Mouse (Mus musculus): ENCODE results near the gene Plod2. TPM values are rescaled to one million over a fixed set of nuclear protein-coding genes. Genes with fewer than 3 reads are reported as not detected.
A peak's percentile ranks its signal among the peaks of the same experiment; 100 is the strongest.

Plod2 gene
- polyA plus RNA-seq, 1 experiment from 2014 or later = 68.6 TPM

DNA sequence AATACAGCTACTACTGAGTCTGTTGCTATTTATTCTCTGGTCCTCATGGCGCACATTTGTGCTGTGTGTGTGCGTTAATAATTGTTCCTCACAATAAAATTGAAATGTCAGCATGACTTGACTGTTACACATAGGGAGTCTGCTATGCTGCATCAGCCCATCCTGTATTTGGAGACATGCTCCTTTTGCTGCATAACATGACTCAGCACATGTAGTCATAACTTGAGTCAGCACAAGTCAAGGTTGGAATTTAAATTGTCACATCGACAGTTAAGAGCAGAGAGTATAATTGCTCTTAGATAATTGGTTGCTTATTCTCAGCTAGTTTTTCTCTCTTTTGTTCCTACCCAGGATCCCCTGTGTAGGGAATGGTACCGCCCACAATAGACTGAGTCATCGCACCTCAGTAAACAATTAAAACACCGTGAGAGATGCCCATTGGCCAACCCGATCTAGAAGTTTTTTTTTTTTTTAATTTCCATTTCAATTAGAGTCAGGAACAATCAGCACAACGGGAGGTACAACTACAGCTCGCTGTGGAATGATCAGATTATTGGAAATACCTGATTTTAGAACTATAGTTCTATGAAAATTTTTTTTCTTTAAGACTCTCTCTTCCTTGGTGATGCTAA lies 55.0 kb downstream of the Plod2 start:
- no peak for ATAC-seq (ENCODE audit: low read depth)
- Histone ChIP-seq H3K9ac (ENCODE audit: low read depth, low read length) (no peak overlapping the region), H3K36me3 (ENCODE audit: control insufficient read depth, insufficient read depth, low read length) (peaks cover 38% of the 10 kb centered on the region)

DNA sequence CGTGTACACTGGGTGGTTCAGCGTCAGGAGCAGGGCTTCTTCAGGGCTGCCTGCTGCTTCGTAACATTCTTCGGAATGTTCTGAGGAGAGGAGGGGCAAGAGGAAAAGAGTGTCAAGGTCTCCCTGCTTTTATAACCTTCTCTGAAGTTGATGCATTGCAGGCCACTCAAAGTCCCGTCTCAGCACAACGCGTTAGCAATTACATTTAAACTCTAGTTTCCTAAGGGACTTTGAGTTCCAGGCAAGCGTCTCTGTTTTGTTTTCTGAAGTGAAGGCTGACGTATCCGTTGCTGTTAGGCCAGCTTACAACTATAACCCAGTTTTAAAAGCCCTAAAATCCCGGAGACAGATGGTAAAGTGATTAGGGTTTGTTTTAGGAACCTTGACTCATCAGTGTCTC lies 55.8 kb downstream of the Plod2 start:
- DNase-seq (ENCODE audit: low spot score) (peak; percentile 53), ATAC-seq (ENCODE audit: low read depth) (peak; percentile 33; the same call in 1 of the 2 replicates)
- Histone ChIP-seq H3K9ac (ENCODE audit: low read depth, low read length) (no peak overlapping the region), H3K27ac (replicated peaks; ENCODE audit: low read depth, low read length) (no peak overlapping the region), H3K4me3 (ENCODE audit: low read depth, low read length) (no peak overlapping the region), H3K36me3 (ENCODE audit: control insufficient read depth, insufficient read depth, low read length) (peaks cover 43% of the 10 kb centered on the region), H3K27me3 (replicated peaks; ENCODE audit: control insufficient read depth, insufficient read depth, low read length) (no peaks in the 10 kb centered on the region), H3K4me2 (ENCODE audit: low read depth, low read length) (no peak overlapping the region), H3K9me3 (ENCODE audit: control insufficient read depth, low read length) (no peaks in the 10 kb centered on the region), H3K4me1 (ENCODE audit: control insufficient read depth, insufficient read depth, low read length) (no peaks in the 10 kb centered on the region)
- WGBS = 53% methylated on average over 11 of the region's 11 CpGs

More for the DNA sequence above, 55.0 kb downstream of the Plod2 start:
- 92% methylated on average over 9 of the region's 9 CpGs for WGBS
- no peaks in the 10 kb centered on the region for H3K27me3 ChIP-seq (replicated peaks; ENCODE audit: control insufficient read depth, insufficient read depth, low read length)
- no peak overlapping the region for H3K4me2 ChIP-seq (ENCODE audit: low read depth, low read length)
- H3K4me3 ChIP-seq (ENCODE audit: low read depth, low read length) = no peak overlapping the region
- H3K9me3 ChIP-seq (ENCODE audit: control insufficient read depth, low read length) = no peaks in the 10 kb centered on the region
- DNase-seq (ENCODE audit: low spot score) = no peak
- no peak overlapping the region for H3K27ac ChIP-seq (replicated peaks; ENCODE audit: low read depth, low read length)
- no peaks in the 10 kb centered on the region for H3K4me1 ChIP-seq (ENCODE audit: control insufficient read depth, insufficient read depth, low read length)

DNA sequence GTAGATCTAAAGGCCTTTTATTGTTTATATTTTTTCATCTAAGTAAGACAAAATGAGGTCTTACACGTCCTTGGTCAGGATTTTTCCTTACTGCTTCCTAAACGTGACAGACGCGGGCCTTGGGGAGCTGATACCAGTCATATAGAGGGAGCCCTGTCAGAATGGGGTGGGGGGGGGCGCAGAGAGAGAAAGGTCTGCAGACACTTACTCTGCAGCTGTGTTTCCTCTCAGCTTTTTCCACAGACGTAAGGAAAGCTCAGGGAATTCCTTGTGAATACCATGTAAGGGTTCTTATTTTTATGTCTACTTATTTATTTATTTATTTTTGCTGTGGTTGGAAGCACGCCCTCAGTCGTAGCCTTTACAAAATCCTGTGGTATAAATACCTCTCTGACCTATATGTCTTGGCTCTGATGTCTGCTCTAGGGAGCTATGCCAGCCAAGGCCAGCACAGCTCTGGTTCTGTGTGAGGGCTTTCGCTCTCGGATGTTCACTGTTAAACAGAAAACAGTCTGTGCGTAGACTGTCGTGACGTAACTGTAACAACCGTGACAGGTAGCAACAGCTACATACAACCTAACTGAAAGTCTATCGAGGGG lies 58.0 kb downstream of the Plod2 start:
- ATAC-seq (ENCODE audit: low read depth) = peak; percentile 62
- H3K4me3 ChIP-seq (ENCODE audit: low read depth, low read length) = no peak overlapping the region
- 69% methylated on average over 15 of the region's 15 CpGs for WGBS
- H3K27me3 ChIP-seq (replicated peaks; ENCODE audit: control insufficient read depth, insufficient read depth, low read length) = no peaks in the 10 kb centered on the region
- no peaks in the 10 kb centered on the region for H3K4me1 ChIP-seq (ENCODE audit: control insufficient read depth, insufficient read depth, low read length)
- no peak overlapping the region for H3K4me2 ChIP-seq (ENCODE audit: low read depth, low read length)
- no peaks in the 10 kb centered on the region for H3K9me3 ChIP-seq (ENCODE audit: control insufficient read depth, low read length)
- H3K9ac ChIP-seq (ENCODE audit: low read depth, low read length) = no peak overlapping the region
- peaks cover 49% of the 10 kb centered on the region for H3K36me3 ChIP-seq (ENCODE audit: control insufficient read depth, insufficient read depth, low read length)
- DNase-seq (ENCODE audit: low spot score) = peak; percentile 48
- H3K27ac ChIP-seq (replicated peaks; ENCODE audit: low read depth, low read length) = no peak overlapping the region; the same call in 1 of the 2 replicates

DNA sequence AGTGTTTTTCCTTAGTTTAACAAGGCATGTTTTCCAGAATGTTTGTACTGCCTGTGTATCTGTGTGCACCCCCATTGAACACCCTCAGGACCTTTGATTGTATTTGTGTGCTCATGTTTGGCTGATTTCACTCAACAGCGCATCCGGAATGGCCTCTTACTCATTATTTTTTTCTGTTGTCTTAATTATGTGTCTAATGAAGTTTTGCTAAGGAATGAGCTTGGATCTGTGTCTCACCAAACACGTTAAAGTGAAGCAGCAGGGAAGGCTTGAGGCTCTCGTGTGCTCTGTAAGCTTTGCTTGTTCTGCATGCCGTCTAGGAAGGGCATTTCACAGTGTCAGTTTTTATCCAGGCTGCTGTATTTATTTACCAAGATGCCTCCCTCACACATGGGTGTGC lies 59.5 kb downstream of the Plod2 start:
- Histone ChIP-seq H3K27me3 (replicated peaks; ENCODE audit: control insufficient read depth, insufficient read depth, low read length) (no peaks in the 10 kb centered on the region), H3K27ac (replicated peaks; ENCODE audit: low read depth, low read length) (no peak overlapping the region), H3K4me1 (ENCODE audit: control insufficient read depth, insufficient read depth, low read length) (no peaks in the 10 kb centered on the region), H3K9me3 (ENCODE audit: control insufficient read depth, low read length) (no peaks in the 10 kb centered on the region), H3K9ac (ENCODE audit: low read depth, low read length) (no peak overlapping the region), H3K4me3 (ENCODE audit: low read depth, low read length) (no peak overlapping the region), H3K36me3 (ENCODE audit: control insufficient read depth, insufficient read depth, low read length) (peaks cover 51% of the 10 kb centered on the region), H3K4me2 (ENCODE audit: low read depth, low read length) (no peak overlapping the region)
- ATAC-seq (ENCODE audit: low read depth) (no peak), DNase-seq (ENCODE audit: low spot score) (no peak)
- 82% methylated on average over 5 of the region's 5 CpGs for WGBS

DNA sequence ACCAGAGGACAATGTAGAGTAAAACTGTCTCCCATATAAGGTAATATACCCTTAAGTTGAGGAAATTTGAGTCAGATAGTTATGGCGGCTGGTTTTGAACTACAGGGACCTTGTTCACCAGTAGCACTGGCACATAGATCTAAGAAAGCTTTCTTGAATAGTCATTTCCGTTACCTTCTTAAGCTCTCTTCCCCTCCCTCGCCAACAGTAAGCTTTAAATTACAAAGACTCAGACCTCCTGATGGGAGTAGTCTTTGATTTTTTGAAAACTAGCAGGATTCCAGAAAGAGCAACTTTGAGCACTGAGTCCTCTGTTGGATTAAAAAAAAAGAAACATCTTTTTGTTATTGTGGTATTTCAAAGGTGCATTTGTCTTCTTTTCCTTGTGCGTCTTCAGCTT lies 61.5 kb downstream of the Plod2 start:
- ATAC-seq (ENCODE audit: low read depth) = no peak
- no peak for DNase-seq (ENCODE audit: low spot score)
- Histone ChIP-seq H3K27me3 (replicated peaks; ENCODE audit: control insufficient read depth, insufficient read depth, low read length) (no peaks in the 10 kb centered on the region), H3K4me3 (ENCODE audit: low read depth, low read length) (no peak overlapping the region), H3K9ac (ENCODE audit: low read depth, low read length) (no peak overlapping the region), H3K4me2 (ENCODE audit: low read depth, low read length) (no peak overlapping the region), H3K36me3 (ENCODE audit: control insufficient read depth, insufficient read depth, low read length) (peaks cover 48% of the 10 kb centered on the region), H3K9me3 (ENCODE audit: control insufficient read depth, low read length) (no peaks in the 10 kb centered on the region), H3K27ac (replicated peaks; ENCODE audit: low read depth, low read length) (no peak overlapping the region), H3K4me1 (ENCODE audit: control insufficient read depth, insufficient read depth, low read length) (no peaks in the 10 kb centered on the region)
- WGBS = 72% methylated on average over 4 of the region's 4 CpGs

DNA sequence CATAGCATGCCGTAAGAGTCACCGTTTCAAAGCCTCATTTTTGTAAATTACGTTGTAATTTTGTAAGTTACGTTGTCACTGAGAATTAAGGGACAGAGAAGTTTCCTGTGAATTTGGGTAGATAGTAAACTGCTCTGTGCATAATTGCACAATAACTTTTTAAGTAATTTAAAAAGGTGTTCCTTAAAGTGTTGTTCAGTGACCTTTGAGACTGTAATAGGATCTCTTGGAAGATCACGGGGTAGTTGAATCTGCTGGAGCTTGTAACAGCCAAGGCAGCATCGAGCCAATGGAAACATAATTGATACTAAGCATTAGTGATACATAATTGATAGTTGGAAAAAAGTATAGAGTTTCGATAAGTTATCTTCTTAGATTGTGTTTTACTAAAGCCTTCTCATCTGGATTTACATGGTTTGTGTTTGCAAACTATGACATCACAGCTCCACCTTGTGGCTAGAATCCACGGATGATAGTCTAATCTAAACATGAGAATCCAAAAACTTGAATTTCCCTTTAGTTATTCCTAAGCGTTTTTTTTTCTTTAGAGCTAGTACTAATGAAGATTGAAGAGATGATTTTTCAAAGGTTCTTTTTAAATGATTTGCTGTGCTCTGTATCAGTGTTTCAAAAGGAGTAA lies 68.7 kb downstream of the Plod2 start:
- no peak for ATAC-seq (ENCODE audit: low read depth)
- Histone ChIP-seq H3K9ac (ENCODE audit: low read depth, low read length) (no peak overlapping the region), H3K9me3 (ENCODE audit: control insufficient read depth, low read length) (no peaks in the 10 kb centered on the region), H3K4me1 (ENCODE audit: control insufficient read depth, insufficient read depth, low read length) (no peaks in the 10 kb centered on the region), H3K27ac (replicated peaks; ENCODE audit: low read depth, low read length) (no peak overlapping the region), H3K36me3 (ENCODE audit: control insufficient read depth, insufficient read depth, low read length) (peaks cover 15% of the 10 kb centered on the region), H3K4me3 (ENCODE audit: low read depth, low read length) (no peak overlapping the region), H3K4me2 (ENCODE audit: low read depth, low read length) (no peak overlapping the region), H3K27me3 (replicated peaks; ENCODE audit: control insufficient read depth, insufficient read depth, low read length) (no peaks in the 10 kb centered on the region)
- 40% methylated on average over 9 of the region's 9 CpGs for WGBS
- peak; percentile 75 for DNase-seq (ENCODE audit: low spot score)

DNA sequence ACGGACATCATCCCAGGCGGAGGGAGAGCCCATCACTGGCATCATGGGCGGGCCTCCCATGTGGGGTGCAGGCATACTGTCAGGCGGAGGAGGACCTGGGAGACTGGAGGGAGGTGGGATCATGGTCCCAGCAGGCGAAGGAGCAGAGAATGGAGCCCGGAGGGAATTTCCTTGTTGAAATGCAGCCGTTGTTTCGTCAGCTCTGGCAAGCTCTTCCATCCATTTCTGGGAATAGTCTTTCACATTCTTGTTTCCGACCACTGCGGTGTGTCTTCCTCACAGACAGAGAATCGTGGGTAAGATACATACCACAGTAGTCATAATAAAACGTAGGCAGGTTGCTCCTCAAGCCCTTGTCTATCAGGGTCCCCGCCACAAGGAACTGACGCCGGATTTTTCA lies 70.6 kb downstream of the Plod2 start:
- Histone ChIP-seq H3K4me1 (ENCODE audit: control insufficient read depth, insufficient read depth, low read length) (no peaks in the 10 kb centered on the region), H3K9ac (ENCODE audit: low read depth, low read length) (no peak overlapping the region), H3K4me2 (ENCODE audit: low read depth, low read length) (no peak overlapping the region), H3K27ac (replicated peaks; ENCODE audit: low read depth, low read length) (no peak overlapping the region), H3K36me3 (ENCODE audit: control insufficient read depth, insufficient read depth, low read length) (no peaks in the 10 kb centered on the region), H3K9me3 (ENCODE audit: control insufficient read depth, low read length) (no peaks in the 10 kb centered on the region), H3K4me3 (ENCODE audit: low read depth, low read length) (no peak overlapping the region), H3K27me3 (replicated peaks; ENCODE audit: control insufficient read depth, insufficient read depth, low read length) (no peaks in the 10 kb centered on the region)
- 89% methylated on average over 15 of the region's 15 CpGs for WGBS
- DNase-seq (ENCODE audit: low spot score) = no peak
- no peak for ATAC-seq (ENCODE audit: low read depth)

DNA sequence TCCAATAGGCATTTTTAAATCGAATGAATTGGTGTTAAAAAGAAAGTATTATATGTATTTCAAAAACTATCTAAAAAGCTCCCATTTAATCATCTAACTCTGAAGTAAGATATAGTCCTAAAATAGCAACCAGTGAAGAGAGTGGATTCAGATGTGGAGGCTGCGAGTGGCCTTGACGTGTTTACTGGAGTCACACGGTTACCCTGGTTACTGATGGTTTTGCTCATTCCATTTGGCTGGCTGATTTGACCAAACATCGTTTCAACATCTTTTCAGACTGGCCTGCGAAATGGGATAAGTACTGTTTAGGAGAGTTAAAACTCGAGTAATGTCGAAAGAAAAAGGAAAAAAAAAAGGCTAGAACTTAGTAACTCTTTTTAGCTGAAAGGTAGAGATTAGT lies 71.2 kb downstream of the Plod2 start:
- ATAC-seq (ENCODE audit: low read depth) = no peak
- Histone ChIP-seq H3K4me1 (ENCODE audit: control insufficient read depth, insufficient read depth, low read length) (no peaks in the 10 kb centered on the region), H3K9me3 (ENCODE audit: control insufficient read depth, low read length) (no peaks in the 10 kb centered on the region), H3K4me3 (ENCODE audit: low read depth, low read length) (no peak overlapping the region), H3K27ac (replicated peaks; ENCODE audit: low read depth, low read length) (no peak overlapping the region), H3K36me3 (ENCODE audit: control insufficient read depth, insufficient read depth, low read length) (no peaks in the 10 kb centered on the region), H3K9ac (ENCODE audit: low read depth, low read length) (no peak overlapping the region), H3K27me3 (replicated peaks; ENCODE audit: control insufficient read depth, insufficient read depth, low read length) (no peaks in the 10 kb centered on the region), H3K4me2 (ENCODE audit: low read depth, low read length) (no peak overlapping the region)
- peak; percentile 45 for DNase-seq (ENCODE audit: low spot score)
- 70% methylated on average over 8 of the region's 8 CpGs for WGBS

DNA sequence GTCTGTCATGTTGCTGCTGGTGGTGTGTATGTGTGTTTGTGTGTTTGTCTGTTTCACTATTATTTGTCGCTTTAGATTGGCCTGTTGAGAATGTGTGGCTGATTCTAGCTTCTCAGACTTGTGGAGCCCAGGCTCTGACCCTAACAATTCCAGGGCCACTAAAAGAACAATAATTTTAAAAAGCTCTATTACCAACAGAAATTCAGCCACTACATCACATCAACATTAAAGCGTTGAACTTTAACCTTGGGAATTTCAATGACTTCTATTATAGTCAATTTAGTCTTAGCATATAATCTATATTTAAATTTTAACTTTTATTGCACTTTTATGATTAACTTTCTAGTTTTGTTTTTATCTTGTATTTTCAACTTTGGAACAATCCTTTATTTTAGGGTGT lies 74.4 kb downstream of the Plod2 start:
- Histone ChIP-seq H3K4me1 (ENCODE audit: control insufficient read depth, insufficient read depth, low read length) (no peaks in the 10 kb centered on the region), H3K27me3 (replicated peaks; ENCODE audit: control insufficient read depth, insufficient read depth, low read length) (no peaks in the 10 kb centered on the region), H3K9me3 (ENCODE audit: control insufficient read depth, low read length) (no peaks in the 10 kb centered on the region), H3K9ac (ENCODE audit: low read depth, low read length) (no peak overlapping the region), H3K4me2 (ENCODE audit: low read depth, low read length) (no peak overlapping the region), H3K27ac (replicated peaks; ENCODE audit: low read depth, low read length) (no peak overlapping the region), H3K4me3 (ENCODE audit: low read depth, low read length) (no peak overlapping the region), H3K36me3 (ENCODE audit: control insufficient read depth, insufficient read depth, low read length) (no peaks in the 10 kb centered on the region)
- WGBS = 92% methylated on average over 2 of the region's 2 CpGs
- no peak for ATAC-seq (ENCODE audit: low read depth)
- DNase-seq (ENCODE audit: low spot score) = no peak
